Mouse (Mus musculus) kidney, postnatal 25 days (tissue): ENCODE measurements around the gene Sox6.

Source experiments
- DNase-seq, 2 experiments: peaks; one replicate each; pipeline ENCODE4 v3.0.0; 2021; ENCODE audit warnings: mixed read lengths in 2 of 2

Gene Sox6

GRCm38 (mm10) chr7:115475176-115475575 is 563.4 kb downstream of the Sox6 start:
- DNase-seq, result no peak

DNA sequence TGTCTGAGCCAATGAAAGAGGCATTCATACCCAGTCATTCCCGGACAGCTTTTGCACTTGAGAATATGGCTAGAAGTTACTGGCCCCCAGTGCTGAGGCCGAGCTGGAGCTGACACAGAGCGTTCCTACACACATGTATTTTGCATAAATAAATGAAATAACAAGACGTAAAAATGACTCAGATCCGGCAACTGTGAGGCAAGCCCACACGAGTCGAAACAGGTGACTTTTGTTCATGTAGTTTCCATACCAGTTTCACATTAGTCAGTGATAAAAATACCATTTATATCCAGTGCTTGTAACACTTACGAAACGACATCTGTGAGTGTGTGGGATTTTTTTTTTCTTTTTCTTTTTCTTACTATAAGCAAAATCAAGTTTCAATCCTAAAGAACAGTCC is 564.5 kb downstream of the Sox6 start:
- no peak for DNase-seq

DNA sequence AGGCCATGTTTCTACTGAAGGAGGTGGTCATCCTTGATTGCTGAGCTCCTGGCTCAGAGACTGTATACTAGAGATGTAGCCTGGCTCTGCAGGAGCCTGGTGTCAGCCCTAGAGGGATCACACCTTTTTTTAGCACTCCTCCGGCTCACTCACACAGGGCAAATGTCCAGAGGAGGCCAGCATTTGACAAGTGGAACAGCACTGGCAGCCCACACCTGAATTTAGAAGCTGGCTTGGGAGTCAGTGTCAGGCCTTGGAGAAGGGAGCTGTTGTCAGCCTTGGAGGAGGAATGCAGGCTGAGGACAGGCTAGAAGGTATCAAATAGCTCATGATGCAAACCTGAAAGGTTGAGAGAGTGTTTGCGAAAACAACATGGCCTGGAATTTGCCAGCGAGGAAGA is 565.7 kb downstream of the Sox6 start:
- DNase-seq, result no peak

- DNase-seq, result no peak
These were observed 567.1 kb downstream of the Sox6 start for GRCm38 (mm10) chr7:115471521-115471920.

- no peak for DNase-seq
These were observed 571.8 kb downstream of the Sox6 start for GRCm38 (mm10) chr7:115466811-115467210.

- no peak for DNase-seq
These were observed 575.2 kb downstream of the Sox6 start for GRCm38 (mm10) chr7:115463367-115463766.

GRCm38 (mm10) chr7:115462276-115462675 is 576.3 kb downstream of the Sox6 start:
- DNase-seq, result no peak

- no peak for DNase-seq
These were observed 583.6 kb downstream of the Sox6 start for GRCm38 (mm10) chr7:115454988-115455387.

DNA sequence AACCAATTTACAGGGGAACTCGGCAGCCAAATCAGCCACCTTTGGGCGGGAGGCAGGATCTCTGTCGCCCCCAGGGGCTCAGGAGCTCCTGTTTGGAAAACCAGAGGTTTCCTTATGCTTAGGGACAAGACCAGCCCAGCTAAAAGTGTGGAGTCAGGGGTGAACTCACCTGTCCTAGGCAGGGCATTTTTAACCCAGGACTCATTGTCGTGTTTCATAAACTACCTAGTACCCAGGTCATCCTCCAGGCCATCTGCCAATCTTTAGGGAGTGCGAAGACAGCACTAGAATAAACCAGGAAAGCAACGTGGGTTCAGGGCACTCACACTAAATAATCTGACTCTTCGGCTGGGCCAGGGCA is 584.9 kb downstream of the Sox6 start:
- no peak for DNase-seq

GRCm38 (mm10) chr7:115453042-115453712 is 585.4 kb downstream of the Sox6 start:
- peak in 1 of 2 experiments; percentile 10 for DNase-seq

DNA sequence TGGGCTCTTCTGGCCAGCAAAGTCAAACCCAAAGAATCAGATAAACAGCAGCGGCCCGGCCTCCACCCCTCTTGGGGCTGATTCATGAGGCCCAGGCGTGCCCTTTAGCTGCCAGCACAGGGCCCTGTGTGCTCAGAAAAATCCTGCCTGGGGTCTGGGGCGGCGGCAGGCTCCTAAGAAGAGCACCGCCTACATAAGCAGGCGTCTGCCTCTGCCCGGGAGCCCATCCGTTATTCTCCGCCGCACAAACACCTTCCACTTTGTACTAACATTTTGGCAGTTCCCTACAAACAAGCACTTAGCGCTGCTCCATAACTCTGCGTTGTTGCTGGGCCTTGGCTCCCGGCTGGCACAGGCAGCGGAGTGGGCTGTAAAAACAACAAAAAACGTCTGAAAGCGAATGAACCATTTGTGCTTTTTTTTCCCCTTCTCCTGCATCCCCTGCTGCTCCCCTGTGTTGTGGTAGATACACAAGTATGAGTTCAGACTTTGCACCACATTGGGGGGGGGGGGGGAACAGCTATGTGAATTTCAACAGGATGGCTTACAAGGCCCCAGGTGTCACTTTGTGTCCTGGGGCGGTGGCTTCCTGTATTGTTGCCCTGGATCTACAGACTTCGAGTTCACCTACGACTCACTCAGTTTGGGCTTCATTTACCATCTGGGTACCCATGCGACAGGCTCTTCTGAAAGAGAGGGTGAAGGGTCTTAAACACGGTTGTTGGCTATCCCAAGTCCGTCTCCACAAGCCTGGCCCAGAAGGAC is 588.0 kb downstream of the Sox6 start:
- no peak for DNase-seq

DNA sequence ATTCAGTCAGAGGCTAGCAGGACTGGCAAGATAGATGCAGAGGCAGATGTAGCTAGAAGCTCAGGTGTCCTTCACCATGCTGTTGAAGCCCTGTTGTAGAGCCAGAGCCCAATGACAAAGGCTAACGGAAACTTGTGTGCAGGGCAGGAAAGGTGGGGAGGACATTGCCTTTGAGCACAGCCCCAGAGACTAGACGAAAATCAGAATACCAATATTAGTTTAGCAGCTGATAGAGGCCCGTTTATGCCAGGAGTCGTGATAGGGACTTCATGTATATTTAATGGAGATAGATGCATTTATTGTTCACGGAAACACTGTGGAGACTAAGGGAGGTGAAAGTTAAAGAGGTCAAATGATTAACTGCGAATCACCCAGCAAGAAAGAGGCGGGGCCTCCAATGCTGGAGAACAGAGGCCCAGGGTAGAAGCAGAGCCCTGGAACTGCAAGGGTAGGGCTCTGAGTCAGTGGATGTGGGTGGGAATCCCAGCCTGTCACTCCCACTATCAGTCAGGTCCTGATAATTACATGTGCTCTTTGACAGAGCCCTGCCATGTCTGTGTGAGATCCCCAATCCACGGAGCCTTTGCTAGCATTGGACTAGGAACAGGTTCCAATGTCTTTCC is 590.1 kb downstream of the Sox6 start:
- peak in 1 of 2 experiments; percentile 16 for DNase-seq

DNA sequence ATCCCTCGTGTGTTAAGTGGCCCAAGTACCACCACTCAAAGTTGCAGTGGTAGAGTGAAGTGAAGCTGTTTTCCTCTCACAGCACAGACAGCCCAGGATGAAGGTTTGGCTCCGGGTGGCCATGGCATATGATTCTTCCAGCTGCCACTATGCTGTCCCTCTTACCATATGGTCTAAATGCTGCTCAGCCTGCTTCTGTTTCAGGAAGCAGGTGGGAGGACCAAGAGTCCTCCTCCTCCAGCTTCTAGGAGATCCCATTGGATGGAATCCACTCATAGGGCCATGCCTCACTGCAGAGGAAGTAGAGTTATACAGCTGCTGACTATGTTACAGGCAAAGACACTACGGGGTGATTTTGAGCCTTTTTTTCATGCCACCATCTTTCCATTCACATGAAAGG is 591.5 kb downstream of the Sox6 start:
- DNase-seq, result no peak

DNA sequence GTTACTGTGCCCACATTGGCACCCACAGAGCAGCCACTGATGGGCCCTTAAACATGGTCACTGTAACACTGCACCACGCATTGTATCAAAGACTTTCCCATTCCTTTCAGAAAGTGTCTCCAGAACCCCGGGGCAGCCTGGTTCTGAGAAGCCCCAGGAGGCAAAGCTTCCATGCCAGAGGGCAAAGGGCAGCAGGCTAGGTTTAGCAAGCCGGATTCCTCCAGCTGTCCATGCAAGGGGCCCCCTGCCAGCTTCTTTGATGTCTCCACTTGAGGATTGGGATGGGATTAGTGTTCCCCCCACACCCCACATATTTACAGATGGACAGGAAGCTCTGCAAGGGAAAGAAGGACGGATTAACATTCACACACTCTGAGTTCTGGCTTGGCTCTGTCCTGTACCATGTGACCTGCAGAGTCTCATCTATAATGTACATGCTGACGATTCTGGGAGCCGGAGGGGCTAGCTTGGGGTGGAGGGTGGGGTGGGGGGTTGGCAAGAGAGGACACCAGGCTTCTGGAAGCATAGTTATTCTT is 592.0 kb downstream of the Sox6 start:
- peak; percentile 56 to 63 for DNase-seq

DNA sequence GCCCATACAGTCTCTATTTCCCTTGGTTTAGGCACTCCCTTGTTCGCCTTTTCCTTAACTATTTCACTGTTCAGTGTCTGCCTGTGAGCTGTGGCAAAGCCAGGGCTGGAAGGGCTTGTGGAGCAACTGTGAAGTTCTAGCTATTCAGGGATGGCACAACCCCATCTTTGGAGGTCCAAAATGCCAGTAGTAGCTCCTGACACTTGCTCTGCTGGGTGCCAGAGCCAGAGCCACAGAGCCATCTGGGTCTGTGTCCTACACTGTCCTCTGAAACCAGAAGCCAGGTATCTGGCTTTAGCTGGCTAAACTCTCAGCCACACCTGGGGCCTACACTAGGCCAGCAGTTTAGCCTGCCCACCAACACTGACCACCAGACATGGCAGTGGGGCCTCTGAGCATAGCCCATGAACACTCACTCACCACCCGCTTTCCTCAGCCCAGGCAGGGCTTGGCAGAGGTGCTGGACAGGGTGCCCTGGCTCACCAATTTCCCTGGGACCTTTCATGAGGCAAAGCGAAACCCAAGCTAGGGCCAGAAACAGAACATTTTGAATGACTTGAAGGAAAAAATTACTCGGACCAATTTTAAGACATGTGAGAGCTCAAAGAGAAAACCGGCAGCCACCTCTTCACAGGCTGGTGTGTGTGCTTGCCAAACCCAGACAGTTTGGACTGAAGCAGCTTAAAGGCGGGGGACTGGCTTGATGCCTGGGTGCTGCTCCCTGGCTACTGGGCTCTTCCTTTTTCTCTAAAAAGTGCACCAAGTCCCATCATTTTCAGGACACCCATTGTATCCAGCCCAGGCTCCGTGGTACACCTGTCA is 612.2 kb downstream of the Sox6 start:
- no peak for DNase-seq

GRCm38 (mm10) chr7:115422828-115423227 is 615.8 kb downstream of the Sox6 start:
- DNase-seq, result no peak

- DNase-seq, result no peak
These were observed 617.6 kb downstream of the Sox6 start for GRCm38 (mm10) chr7:115420960-115421359.
